Mouse (Mus musculus): ENCODE measurements around the gene Bpi.

The Bpi gene

GRCm38 (mm10) chr2:158221446-158222084 lies 36.3 kb upstream of the Bpi start:
- Histone ChIP-seq H3K4me3 (replicated peaks; ENCODE audit: low read length) (no peak overlapping the region), H3K9me3 (ENCODE audit: low read length) (no peaks in the 10 kb centered on the region), H3K4me1 (replicated peaks; ENCODE audit: low read depth, low read length) (no peaks in the 10 kb centered on the region), H3K27me3 (ENCODE audit: insufficient read depth, low read length) (peaks cover 31% of the 10 kb centered on the region), H3K36me3 (ENCODE audit: insufficient read depth, low read length) (no peaks in the 10 kb centered on the region)
- TF ChIP-seq POU5F1 (IDR thresholded peaks at IDR 0.05; ENCODE audit: borderline replicate concordance, low read length) (no peak), CTCF (conservative IDR thresholded peaks at IDR 0.05; ENCODE audit: low read length) (no peak), NANOG (IDR thresholded peaks at IDR 0.05; ENCODE audit: borderline replicate concordance, low read length) (no peak)

DNA sequence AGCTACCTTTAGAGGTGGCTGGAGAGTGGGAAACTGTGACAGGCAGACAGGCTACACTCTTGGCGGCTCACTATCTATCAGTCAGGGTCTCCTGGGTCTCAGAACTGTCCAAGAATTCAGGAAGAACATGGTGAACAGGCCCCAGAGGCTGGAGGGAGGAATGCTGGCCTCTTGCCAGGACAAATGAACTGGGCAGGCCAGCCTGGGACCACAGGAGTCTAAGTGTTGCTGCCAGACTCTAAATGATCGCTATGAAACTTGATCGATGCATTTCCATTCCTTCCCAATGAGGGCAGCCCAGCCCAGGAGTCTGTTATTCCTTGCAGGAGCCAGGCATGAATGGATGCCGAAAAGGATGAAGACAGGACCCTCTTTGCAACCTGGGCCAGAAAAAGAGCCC lies 35.2 kb upstream of the Bpi start:
- no peaks in the 10 kb centered on the region for H3K9me3 ChIP-seq (ENCODE audit: low read length)
- no peaks in the 10 kb centered on the region for H3K36me3 ChIP-seq (ENCODE audit: insufficient read depth, low read length)
- TF ChIP-seq NANOG (IDR thresholded peaks at IDR 0.05; ENCODE audit: borderline replicate concordance, low read length): no peak
- TF ChIP-seq POU5F1 (IDR thresholded peaks at IDR 0.05; ENCODE audit: borderline replicate concordance, low read length): no peak
- TF ChIP-seq CTCF (conservative IDR thresholded peaks at IDR 0.05; ENCODE audit: low read length): no peak
- H3K4me1 ChIP-seq (replicated peaks; ENCODE audit: low read depth, low read length): no peaks in the 10 kb centered on the region
- H3K4me3 ChIP-seq (replicated peaks; ENCODE audit: low read length): no peak overlapping the region
- peaks cover 34% of the 10 kb centered on the region for H3K27me3 ChIP-seq (ENCODE audit: insufficient read depth, low read length)

- no peaks in the 10 kb centered on the region for H3K36me3 ChIP-seq (ENCODE audit: insufficient read depth, low read length)
- no peak for TF ChIP-seq NANOG (IDR thresholded peaks at IDR 0.05; ENCODE audit: borderline replicate concordance, low read length)
- no peak for TF ChIP-seq CTCF (conservative IDR thresholded peaks at IDR 0.05; ENCODE audit: low read length)
- no peak for TF ChIP-seq POU5F1 (IDR thresholded peaks at IDR 0.05; ENCODE audit: borderline replicate concordance, low read length)
- no peaks in the 10 kb centered on the region for H3K4me1 ChIP-seq (replicated peaks; ENCODE audit: low read depth, low read length)
- H3K27me3 ChIP-seq (ENCODE audit: insufficient read depth, low read length): peaks cover 38% of the 10 kb centered on the region
- H3K9me3 ChIP-seq (ENCODE audit: low read length): no peaks in the 10 kb centered on the region
- no peak overlapping the region for H3K4me3 ChIP-seq (replicated peaks; ENCODE audit: low read length)
These were observed 34.4 kb upstream of the Bpi start for GRCm38 (mm10) chr2:158223497-158223896.

- Histone ChIP-seq H3K4me3 (replicated peaks; ENCODE audit: low read length) (no peak overlapping the region), H3K4me1 (replicated peaks; ENCODE audit: low read depth, low read length) (peaks cover 9% of the 10 kb centered on the region), H3K36me3 (ENCODE audit: insufficient read depth, low read length) (no peaks in the 10 kb centered on the region), H3K27me3 (ENCODE audit: insufficient read depth, low read length) (peaks cover 47% of the 10 kb centered on the region), H3K9me3 (ENCODE audit: low read length) (no peaks in the 10 kb centered on the region)
- TF ChIP-seq CTCF (conservative IDR thresholded peaks at IDR 0.05; ENCODE audit: low read length): no peak
- TF ChIP-seq NANOG (IDR thresholded peaks at IDR 0.05; ENCODE audit: borderline replicate concordance, low read length): no peak
- TF ChIP-seq POU5F1 (IDR thresholded peaks at IDR 0.05; ENCODE audit: borderline replicate concordance, low read length): no peak
These were observed 32.6 kb upstream of the Bpi start for GRCm38 (mm10) chr2:158225301-158225700.

GRCm38 (mm10) chr2:158228670-158229502 lies 29.0 kb upstream of the Bpi start, which contains the start of gene D630003M21Rik:
TSS of gene D630003M21Rik (minus strand) at chr2:158229222.
- H3K27me3 ChIP-seq (ENCODE audit: insufficient read depth, low read length): peaks cover 48% of the 10 kb centered on the region
- TF ChIP-seq NANOG (IDR thresholded peaks at IDR 0.05; ENCODE audit: borderline replicate concordance, low read length) (no peak), CTCF (conservative IDR thresholded peaks at IDR 0.05; ENCODE audit: low read length) (no peak), POU5F1 (IDR thresholded peaks at IDR 0.05; ENCODE audit: borderline replicate concordance, low read length) (no peak)

GRCm38 (mm10) chr2:158229503-158229892 lies 28.4 kb upstream of the Bpi start:
- H3K4me1 ChIP-seq (replicated peaks; ENCODE audit: low read depth, low read length): peaks cover 21% of the 10 kb centered on the region
- TF ChIP-seq POU5F1 (IDR thresholded peaks at IDR 0.05; ENCODE audit: borderline replicate concordance, low read length) (no peak), CTCF (conservative IDR thresholded peaks at IDR 0.05; ENCODE audit: low read length) (no peak), NANOG (IDR thresholded peaks at IDR 0.05; ENCODE audit: borderline replicate concordance, low read length) (no peak)

More at GRCm38 (mm10) chr2:158228670-158229502, 29.0 kb upstream of the Bpi start, which contains the start of gene D630003M21Rik:
- Histone ChIP-seq H3K9me3 (ENCODE audit: low read length) (peaks cover 12% of the 10 kb centered on the region), H3K4me1 (replicated peaks; ENCODE audit: low read depth, low read length) (peaks cover 21% of the 10 kb centered on the region), H3K36me3 (ENCODE audit: insufficient read depth, low read length) (no peaks in the 10 kb centered on the region), H3K4me3 (replicated peaks; ENCODE audit: low read length) (peak within 1 kb of the TSS; percentile 65)

DNA sequence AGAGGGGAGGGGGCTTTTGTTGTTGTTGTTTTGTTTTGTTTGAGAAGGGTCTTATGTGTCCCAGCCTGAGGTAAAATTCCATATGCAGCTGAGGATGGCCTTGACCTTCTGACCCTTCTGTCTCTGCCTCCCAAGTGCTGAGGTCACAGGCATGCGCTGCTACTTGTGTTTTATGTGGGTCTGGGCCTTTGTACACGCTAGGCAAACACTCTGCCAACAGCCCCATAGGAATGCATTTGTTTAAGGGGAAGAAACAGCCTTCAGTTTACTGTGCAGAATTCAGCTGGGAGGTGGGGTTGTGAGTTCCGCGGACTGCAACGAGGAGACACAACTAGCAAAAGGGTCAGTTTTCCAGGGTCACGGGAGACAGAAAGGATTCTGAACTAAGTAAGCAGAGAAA lies 27.3 kb upstream of the Bpi start:
- Histone ChIP-seq H3K9me3 (ENCODE audit: low read length) (peaks cover 19% of the 10 kb centered on the region), H3K4me1 (replicated peaks; ENCODE audit: low read depth, low read length) (peaks cover 21% of the 10 kb centered on the region), H3K27me3 (ENCODE audit: insufficient read depth, low read length) (peaks cover 43% of the 10 kb centered on the region), H3K36me3 (ENCODE audit: insufficient read depth, low read length) (no peaks in the 10 kb centered on the region), H3K4me3 (replicated peaks; ENCODE audit: low read length) (no peak overlapping the region)
- no peak for TF ChIP-seq POU5F1 (IDR thresholded peaks at IDR 0.05; ENCODE audit: borderline replicate concordance, low read length)
- no peak for TF ChIP-seq NANOG (IDR thresholded peaks at IDR 0.05; ENCODE audit: borderline replicate concordance, low read length)
- TF ChIP-seq CTCF (conservative IDR thresholded peaks at IDR 0.05; ENCODE audit: low read length): no peak

More at GRCm38 (mm10) chr2:158229503-158229892, 28.4 kb upstream of the Bpi start:
- Histone ChIP-seq H3K9me3 (ENCODE audit: low read length) (peaks cover 17% of the 10 kb centered on the region), H3K4me3 (replicated peaks; ENCODE audit: low read length) (peak overlapping the region; percentile 65), H3K36me3 (ENCODE audit: insufficient read depth, low read length) (no peaks in the 10 kb centered on the region), H3K27me3 (ENCODE audit: insufficient read depth, low read length) (peaks cover 45% of the 10 kb centered on the region)

- TF ChIP-seq POU5F1 (IDR thresholded peaks at IDR 0.05; ENCODE audit: borderline replicate concordance, low read length): no peak
- TF ChIP-seq CTCF (conservative IDR thresholded peaks at IDR 0.05; ENCODE audit: low read length): no peak
- TF ChIP-seq NANOG (IDR thresholded peaks at IDR 0.05; ENCODE audit: borderline replicate concordance, low read length): no peak
- Histone ChIP-seq H3K36me3 (ENCODE audit: insufficient read depth, low read length) (no peaks in the 10 kb centered on the region), H3K4me3 (replicated peaks; ENCODE audit: low read length) (no peak overlapping the region), H3K4me1 (replicated peaks; ENCODE audit: low read depth, low read length) (peaks cover 21% of the 10 kb centered on the region), H3K9me3 (ENCODE audit: low read length) (peaks cover 19% of the 10 kb centered on the region), H3K27me3 (ENCODE audit: insufficient read depth, low read length) (peaks cover 43% of the 10 kb centered on the region)
These were observed 26.8 kb upstream of the Bpi start for GRCm38 (mm10) chr2:158231071-158231470.

Measured in E14TG2a.4 (cell line).